Mouse (Mus musculus): ENCODE measurements around the gene Trip10. TPM values are rescaled to one million over a fixed set of nuclear protein-coding genes. Genes with fewer than 3 reads are reported as not detected.

Gene Trip10
- polyA plus RNA-seq, 1 experiment: 30.3 TPM

GRCm38 (mm10) chr17:57264972-57265945, 16.0 kb downstream of the Trip10 start:
- TF ChIP-seq CTCF (IDR thresholded peaks at IDR 0.05; ENCODE audit: extremely low read depth, insufficient read length, insufficient replicate concordance, low read depth, low read length) (peak; percentile 28; the same call in 1 of the 2 replicates), POLR2A (IDR thresholded peaks at IDR 0.05; ENCODE audit: low read depth, low read length) (peak; percentile 66)
- WGBS: 36% methylated on average over 22 of the region's 22 CpGs
- Histone ChIP-seq H3K27ac (ENCODE audit: insufficient read depth, low read depth, low read length) (peak overlapping the region; percentile 90), H3K36me3 (ENCODE audit: control insufficient read depth, insufficient read depth, low read length) (peaks cover 26% of the 10 kb centered on the region), H3K4me1 (ENCODE audit: control insufficient read depth, insufficient read depth, insufficient read length, low read length) (peaks cover 19% of the 10 kb centered on the region), H3K4me3 (ENCODE audit: low read depth, low read length) (peak overlapping the region; percentile 23), H3K27me3 (ENCODE audit: control insufficient read depth, insufficient read depth, low read length) (no peaks in the 10 kb centered on the region)

GRCm38 (mm10) chr17:57267556-57268126, 18.4 kb downstream of the Trip10 start:
- Histone ChIP-seq H3K27ac (ENCODE audit: insufficient read depth, low read depth, low read length) (no peak overlapping the region), H3K4me1 (ENCODE audit: control insufficient read depth, insufficient read depth, insufficient read length, low read length) (peaks cover 19% of the 10 kb centered on the region), H3K36me3 (ENCODE audit: control insufficient read depth, insufficient read depth, low read length) (peaks cover 6% of the 10 kb centered on the region), H3K4me3 (ENCODE audit: low read depth, low read length) (no peak overlapping the region), H3K27me3 (ENCODE audit: control insufficient read depth, insufficient read depth, low read length) (no peaks in the 10 kb centered on the region)
- WGBS: 81% methylated on average over 6 of the region's 6 CpGs
- no peak for TF ChIP-seq POLR2A (IDR thresholded peaks at IDR 0.05; ENCODE audit: low read depth, low read length)

- Histone ChIP-seq H3K4me1 (ENCODE audit: control insufficient read depth, insufficient read depth, insufficient read length, low read length) (0 out of 2 replicates have a peak, but pooled peaks cover 5% of the 10 kb centered on the region), H3K27me3 (ENCODE audit: control insufficient read depth, insufficient read depth, low read length) (no peaks in the 10 kb centered on the region), H3K36me3 (ENCODE audit: control insufficient read depth, insufficient read depth, low read length) (no peaks in the 10 kb centered on the region), H3K27ac (ENCODE audit: insufficient read depth, low read depth, low read length) (no peak overlapping the region), H3K4me3 (ENCODE audit: low read depth, low read length) (no peak overlapping the region)
- TF ChIP-seq POLR2A (IDR thresholded peaks at IDR 0.05; ENCODE audit: low read depth, low read length) (no peak), CTCF (IDR thresholded peaks at IDR 0.05; ENCODE audit: extremely low read depth, insufficient read length, insufficient replicate concordance, low read depth, low read length) (no peak)
- WGBS: 63% methylated on average over 9 of the region's 9 CpGs
Measured at GRCm38 (mm10) chr17:57271301-57271700, 22.0 kb downstream of the Trip10 start.

- Histone ChIP-seq H3K36me3 (ENCODE audit: control insufficient read depth, insufficient read depth, low read length) (no peaks in the 10 kb centered on the region), H3K27me3 (ENCODE audit: control insufficient read depth, insufficient read depth, low read length) (no peaks in the 10 kb centered on the region), H3K27ac (ENCODE audit: insufficient read depth, low read depth, low read length) (no peak overlapping the region), H3K4me1 (ENCODE audit: control insufficient read depth, insufficient read depth, insufficient read length, low read length) (0 out of 2 replicates have a peak, but pooled peaks cover 5% of the 10 kb centered on the region), H3K4me3 (ENCODE audit: low read depth, low read length) (no peak overlapping the region)
- WGBS: 26% methylated on average over 7 of the region's 7 CpGs
- no peak for TF ChIP-seq CTCF (IDR thresholded peaks at IDR 0.05; ENCODE audit: extremely low read depth, insufficient read length, insufficient replicate concordance, low read depth, low read length)
Measured at GRCm38 (mm10) chr17:57273846-57274245, 24.6 kb downstream of the Trip10 start.

GRCm38 (mm10) chr17:57274686-57275085, 25.4 kb downstream of the Trip10 start:
- WGBS: 3% methylated on average over 15 of the region's 15 CpGs
- no peak for TF ChIP-seq CTCF (IDR thresholded peaks at IDR 0.05; ENCODE audit: extremely low read depth, insufficient read length, insufficient replicate concordance, low read depth, low read length)
- no peak for TF ChIP-seq POLR2A (IDR thresholded peaks at IDR 0.05; ENCODE audit: low read depth, low read length)
- Histone ChIP-seq H3K27me3 (ENCODE audit: control insufficient read depth, insufficient read depth, low read length) (no peaks in the 10 kb centered on the region), H3K4me3 (ENCODE audit: low read depth, low read length) (peak overlapping the region; percentile 91), H3K36me3 (ENCODE audit: control insufficient read depth, insufficient read depth, low read length) (no peaks in the 10 kb centered on the region), H3K4me1 (ENCODE audit: control insufficient read depth, insufficient read depth, insufficient read length, low read length) (peaks cover 5% of the 10 kb centered on the region; the same call in 1 of the 2 replicates), H3K27ac (ENCODE audit: insufficient read depth, low read depth, low read length) (peak overlapping the region; percentile 88)

- WGBS: under 1% methylated on average over 53 of the region's 53 CpGs
- Histone ChIP-seq H3K36me3 (ENCODE audit: control insufficient read depth, insufficient read depth, low read length) (no peaks in the 10 kb centered on the region), H3K27me3 (ENCODE audit: control insufficient read depth, insufficient read depth, low read length) (no peaks in the 10 kb centered on the region), H3K4me1 (ENCODE audit: control insufficient read depth, insufficient read depth, insufficient read length, low read length) (peaks cover 5% of the 10 kb centered on the region; the same call in 1 of the 2 replicates), H3K4me3 (ENCODE audit: low read depth, low read length) (peak overlapping the region; percentile 91), H3K27ac (ENCODE audit: insufficient read depth, low read depth, low read length) (peak overlapping the region; percentile 88)
- peak; percentile 64; the same call in 1 of the 2 replicates for TF ChIP-seq POLR2A (IDR thresholded peaks at IDR 0.05; ENCODE audit: low read depth, low read length)
- TF ChIP-seq CTCF (IDR thresholded peaks at IDR 0.05; ENCODE audit: extremely low read depth, insufficient read length, insufficient replicate concordance, low read depth, low read length): no peak
Measured at GRCm38 (mm10) chr17:57275111-57275996, 26.1 kb downstream of the Trip10 start.

Data from small intestine, adult 2 months (tissue).